Mouse (Mus musculus) MEL (cell line): Measurements from ENCODE around the gene Padi4. TPM values are rescaled to one million over a fixed set of nuclear protein-coding genes. Genes with fewer than 3 reads are reported as not detected.
A peak's percentile ranks its signal among the peaks of the same experiment; 100 is the strongest.

Source experiments
- DNase-seq: peaks from one replicate; pipeline ENCODE4 v3.0.0; 2011; ENCODE audit warnings: low read depth, low spot score
- H3K27ac ChIP-seq: 2 replicates; pipeline ENCODE4 v1.5.1; 2012; ENCODE audit warnings: low read depth, mild to moderate bottlenecking, control low read depth, low read length, moderate library complexity; ENCODE audit not compliant: control insufficient read depth
- H3K27me3 ChIP-seq, 2 experiments: fragments of 150-350 bp in 1 of 2; sonication (generic) in 1 of 2; 2 replicates each; pipeline ENCODE4 v1.6.1; 2012; ENCODE audit warnings: low read length in 2 of 2, mild to moderate bottlenecking in 2 of 2, improper control_type of control experiment in 1 of 2, moderate library complexity in 1 of 2; ENCODE audit not compliant: insufficient read depth in 2 of 2, control insufficient read depth in 1 of 2
- H3K36me3 ChIP-seq, 2 experiments: 2 replicates each; pipeline ENCODE4 v1.6.1; 2012 to 2014; ENCODE audit warnings: low read length in 2 of 2, improper control_type of control experiment in 1 of 2, inconsistent platforms in 1 of 2, mild to moderate bottlenecking in 1 of 2; ENCODE audit not compliant: insufficient read depth in 2 of 2, control insufficient read depth in 1 of 2
- H3K4me1 ChIP-seq, 2 experiments: fragments of 150-350 bp in 1 of 2; sonication (generic) in 1 of 2; 2 replicates each; pipeline ENCODE4 v1.6.1; 2012; ENCODE audit warnings: low read length in 2 of 2, improper control_type of control experiment in 1 of 2, mild to moderate bottlenecking in 1 of 2; ENCODE audit not compliant: insufficient read depth in 2 of 2, control insufficient read depth in 1 of 2
- H3K4me3 ChIP-seq, 2 experiments: fragments of 150-350 bp in 1 of 2; sonication (generic) in 1 of 2; 2 replicates each; pipeline ENCODE4 v1.5.1; 2012; ENCODE audit warnings: low read depth in 2 of 2, low read length in 2 of 2, mild to moderate bottlenecking in 2 of 2, moderate library complexity in 2 of 2, control low read depth in 1 of 2, improper control_type of control experiment in 1 of 2; ENCODE audit not compliant: control insufficient read depth in 1 of 2, insufficient read depth in 1 of 2
- H3K79me2 ChIP-seq: 2 replicates; pipeline ENCODE4 v1.6.1; 2012; ENCODE audit warnings: mild to moderate bottlenecking, low read length, moderate library complexity; ENCODE audit not compliant: control insufficient read depth, poor library complexity, insufficient read depth
- H3K9ac ChIP-seq: 2 replicates; pipeline ENCODE4 v1.6.1; 2012; ENCODE audit warnings: low read depth, mild to moderate bottlenecking, control low read depth, low read length, moderate library complexity; ENCODE audit not compliant: control insufficient read depth, poor library complexity, severe bottlenecking
- H3K9me3 ChIP-seq: fragments of 150-350 bp; sonication (generic); replicated peaks from 2 replicates; pipeline ENCODE4 v1.6.1; 2012; ENCODE audit warnings: mild to moderate bottlenecking, low read length, improper control_type of control experiment, moderate library complexity; ENCODE audit not compliant: insufficient read depth
- BHLHE40 ChIP-seq: IDR thresholded peaks from 2 replicates; pipeline ENCODE4 v1.6.1; 2012; ENCODE audit warnings: low read depth, mild to moderate bottlenecking, inconsistent platforms, low read length, improper control_type of control experiment, borderline replicate concordance
- CHD1 ChIP-seq: IDR thresholded peaks from 2 replicates; pipeline ENCODE4 v1.6.1; 2012; ENCODE audit warnings: low read depth, mild to moderate bottlenecking, inconsistent platforms, low read length, improper control_type of control experiment
- CTCF ChIP-seq, 3 experiments: IDR thresholded peaks in 2 of 3; conservative IDR thresholded peaks in 1 of 3; 2 replicates each; pipeline ENCODE4 v1.5.1; 2011 to 2012; ENCODE audit warnings: low read length in 3 of 3, low read depth in 2 of 3, mild to moderate bottlenecking in 2 of 3, improper control_type of control experiment in 1 of 3, inconsistent platforms in 1 of 3, mixed read lengths in 1 of 3, moderate library complexity in 1 of 3; ENCODE audit not compliant: control insufficient read depth in 1 of 3, insufficient read depth in 1 of 3, poor library complexity in 1 of 3, severe bottlenecking in 1 of 3
- ELF1 ChIP-seq: IDR thresholded peaks from 2 replicates; pipeline ENCODE4 v1.6.1; 2014; ENCODE audit warnings: low read depth, mild to moderate bottlenecking, inconsistent platforms, low read length, improper control_type of control experiment, moderate library complexity
- EP300 ChIP-seq, 2 experiments: IDR thresholded peaks; 2 replicates each; pipeline ENCODE4 v1.6.1; 2011; ENCODE audit warnings: improper control_type of control experiment in 2 of 2, low read length in 2 of 2, low read depth in 1 of 2, mild to moderate bottlenecking in 1 of 2
- ETS1 ChIP-seq: IDR thresholded peaks from 2 replicates; pipeline ENCODE4 v1.6.1; 2012; ENCODE audit warnings: low read depth, mild to moderate bottlenecking, inconsistent platforms, low read length, improper control_type of control experiment, moderate library complexity
- GABPA ChIP-seq: IDR thresholded peaks from 2 replicates; pipeline ENCODE4 v1.6.1; 2012; ENCODE audit warnings: low read depth, mild to moderate bottlenecking, inconsistent platforms, low read length, improper control_type of control experiment, moderate library complexity
- GATA1 ChIP-seq: IDR thresholded peaks from 2 replicates; pipeline ENCODE4 v1.6.1; 2011; ENCODE audit warnings: low read depth, low read length, improper control_type of control experiment
- HCFC1 ChIP-seq: IDR thresholded peaks from 2 replicates; pipeline ENCODE4 v1.6.1; 2012; ENCODE audit warnings: low read depth, mild to moderate bottlenecking, inconsistent platforms, low read length, improper control_type of control experiment, moderate library complexity
- JUND ChIP-seq: IDR thresholded peaks from 2 replicates; pipeline ENCODE4 v1.6.1; 2011; ENCODE audit warnings: low read depth, mild to moderate bottlenecking, improper control_type of control experiment, low read length
- KAT2A ChIP-seq: conservative IDR thresholded peaks from 2 replicates; pipeline ENCODE4 v1.6.1; 2012; ENCODE audit warnings: low read depth, low read length, improper control_type of control experiment, inconsistent platforms
- MAFK ChIP-seq: IDR thresholded peaks from 2 replicates; pipeline ENCODE4 v1.6.1; 2011; ENCODE audit warnings: low read depth, mild to moderate bottlenecking, low read length, improper control_type of control experiment, borderline replicate concordance
- MAX ChIP-seq: IDR thresholded peaks from 2 replicates; pipeline ENCODE4 v1.6.1; 2011; ENCODE audit warnings: low read length, improper control_type of control experiment
- MAZ ChIP-seq: IDR thresholded peaks from 2 replicates; pipeline ENCODE4 v1.6.1; 2012; ENCODE audit warnings: low read depth, mild to moderate bottlenecking, inconsistent platforms, low read length, improper control_type of control experiment
- MEF2A ChIP-seq: IDR thresholded peaks from 2 replicates; pipeline ENCODE4 v1.6.1; 2014; ENCODE audit warnings: low read depth, mild to moderate bottlenecking, inconsistent platforms, low read length, improper control_type of control experiment; ENCODE audit not compliant: poor library complexity, insufficient replicate concordance, severe bottlenecking; ENCODE audit errors: extremely low read depth
- MXI1 ChIP-seq: IDR thresholded peaks from 2 replicates; pipeline ENCODE4 v1.6.1; 2011; ENCODE audit warnings: mild to moderate bottlenecking, low read depth, low read length, improper control_type of control experiment
- MYB ChIP-seq: IDR thresholded peaks from 2 replicates; pipeline ENCODE4 v1.6.1; 2011; ENCODE audit warnings: mild to moderate bottlenecking, low read depth, low read length, improper control_type of control experiment
- MYC ChIP-seq: IDR thresholded peaks from 2 replicates; pipeline ENCODE4 v1.6.1; 2011; ENCODE audit warnings: low read depth, mild to moderate bottlenecking, low read length, improper control_type of control experiment, moderate library complexity
- POLR2A ChIP-seq, 2 experiments: IDR thresholded peaks; 2 replicates each; pipeline ENCODE4 v1.6.1; 2011 to 2012; ENCODE audit warnings: low read length in 2 of 2, mild to moderate bottlenecking in 2 of 2, control low read depth in 1 of 2, improper control_type of control experiment in 1 of 2, low read depth in 1 of 2, moderate library complexity in 1 of 2; ENCODE audit not compliant: control insufficient read depth in 1 of 2, insufficient read depth in 1 of 2, poor library complexity in 1 of 2
- POLR2AphosphoS2 ChIP-seq: IDR thresholded peaks from 2 replicates; pipeline ENCODE4 v1.6.1; 2011; ENCODE audit warnings: low read length, improper control_type of control experiment
- POLR2AphosphoS5 ChIP-seq: IDR thresholded peaks from 2 replicates; pipeline ENCODE4 v1.6.1; 2012; ENCODE audit warnings: low read depth, borderline replicate concordance, mild to moderate bottlenecking, inconsistent platforms, low read length, moderate library complexity, mixed read lengths
- RAD21 ChIP-seq: IDR thresholded peaks from 2 replicates; pipeline ENCODE4 v1.6.1; 2011; ENCODE audit warnings: mild to moderate bottlenecking, low read depth, low read length, improper control_type of control experiment
- SIN3A ChIP-seq: IDR thresholded peaks from 2 replicates; pipeline ENCODE4 v1.6.1; 2012; ENCODE audit warnings: low read length, improper control_type of control experiment, inconsistent platforms
- SMC3 ChIP-seq: IDR thresholded peaks from 2 replicates; pipeline ENCODE4 v1.6.1; 2011; ENCODE audit warnings: low read depth, low read length, improper control_type of control experiment
- TAL1 ChIP-seq: IDR thresholded peaks from 2 replicates; pipeline ENCODE4 v1.6.1; 2012; ENCODE audit warnings: mild to moderate bottlenecking, inconsistent platforms, low read length, moderate library complexity, mixed read lengths
- TBP ChIP-seq: IDR thresholded peaks from 2 replicates; pipeline ENCODE4 v1.8.0; 2011; ENCODE audit warnings: low read depth, low read length, improper control_type of control experiment
- TCF12 ChIP-seq: IDR thresholded peaks from 2 replicates; pipeline ENCODE4 v1.6.1; 2014; ENCODE audit warnings: low read depth, mild to moderate bottlenecking, inconsistent platforms, low read length, improper control_type of control experiment, moderate library complexity
- USF1 ChIP-seq: IDR thresholded peaks from 2 replicates; pipeline ENCODE4 v1.6.1; 2014; ENCODE audit warnings: low read depth, mild to moderate bottlenecking, inconsistent platforms, low read length, improper control_type of control experiment, moderate library complexity
- ZC3H11A ChIP-seq: IDR thresholded peaks from 2 replicates; pipeline ENCODE4 v1.6.1; 2012; ENCODE audit warnings: low read depth, mild to moderate bottlenecking, inconsistent platforms, low read length, improper control_type of control experiment
- ZKSCAN1 ChIP-seq: IDR thresholded peaks from 2 replicates; pipeline ENCODE4 v1.6.1; 2012; ENCODE audit warnings: low read depth, mild to moderate bottlenecking, inconsistent platforms, low read length, improper control_type of control experiment, moderate library complexity
- ZMIZ1 ChIP-seq: IDR thresholded peaks from 2 replicates; pipeline ENCODE4 v1.6.1; 2012; ENCODE audit warnings: low read depth, mild to moderate bottlenecking, inconsistent platforms, low read length, improper control_type of control experiment, moderate library complexity
- ZNF384 ChIP-seq: IDR thresholded peaks from 2 replicates; pipeline ENCODE4 v1.6.1; 2012; ENCODE audit warnings: low read depth, mild to moderate bottlenecking, inconsistent platforms, low read length, improper control_type of control experiment
- polyA plus RNA-seq, 2 experiments: library from polyadenylated mRNA; stranded (reverse) in 1 of 2; unstranded in 1 of 2; fragments of >175 nt in 1 of 2; fragments of >200 nt in 1 of 2; gene quantifications; 2 replicates each; pipeline versions ENCODE4 v1.2.1 to v1.2.4; 2012; ENCODE audit warnings: low replicate concordance in 2 of 2, low read depth in 1 of 2; ENCODE audit not compliant: insufficient read length in 2 of 2, insufficient read depth in 1 of 2, missing spikeins in 1 of 2
- total RNA-seq: library from RNA; depleted of rRNA; stranded (reverse); fragments of 300-350 nt; gene quantifications from 2 replicates; pipeline ENCODE4 v1.2.3, GENCODE M21; 2012

The Padi4 gene
- total and polyA plus RNA-seq, 3 experiments = not detected

DNA sequence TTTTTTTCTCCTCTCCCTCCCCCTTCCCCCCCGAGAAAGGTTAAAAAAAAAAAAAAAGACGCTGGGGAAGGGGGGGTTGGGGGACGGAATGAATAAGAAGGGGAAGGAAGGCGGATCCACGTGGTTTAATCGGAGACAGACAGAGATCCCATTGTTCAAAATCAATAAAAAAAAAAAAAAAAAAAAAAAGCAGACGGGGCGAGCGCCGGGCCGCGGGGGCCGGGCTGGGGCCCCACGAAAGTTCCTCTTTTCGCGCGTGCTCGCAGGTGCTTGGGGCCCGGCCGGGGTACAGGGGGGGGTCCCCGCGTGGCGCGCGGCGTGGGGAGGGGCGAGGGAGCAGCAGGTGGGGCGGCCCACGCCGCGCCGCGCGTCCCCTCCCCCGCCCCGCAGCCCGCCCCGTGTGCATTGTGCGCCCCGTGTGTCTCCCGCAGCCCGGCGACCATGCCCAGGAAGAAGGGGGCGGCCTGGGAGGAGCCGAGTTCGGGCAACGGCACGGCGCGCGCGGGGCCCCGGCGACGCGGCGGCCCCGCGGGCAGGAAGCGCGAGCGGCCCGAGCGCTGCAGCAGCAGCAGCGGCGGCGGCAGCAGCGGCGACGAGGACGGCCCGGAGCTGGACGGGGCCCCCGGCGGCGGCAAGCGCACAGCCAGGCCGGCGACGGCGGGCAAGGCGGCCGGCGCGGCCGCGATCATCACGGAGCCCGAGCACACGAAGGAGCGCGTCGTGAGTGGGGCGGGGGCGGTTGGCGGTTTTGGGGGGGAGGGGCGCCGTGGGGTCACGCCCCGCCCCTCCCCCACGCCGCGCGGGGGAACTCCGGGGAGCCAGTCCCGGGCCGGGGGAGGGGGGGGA lies 72.1 kb downstream of the Padi4 start (continued):
- TF ChIP-seq GATA1 (no peak), MYB (0 out of 2 replicates have a peak, but pooled peaks have one; percentile 8), MAZ (peak; percentile 51; the same call in 1 of the 2 replicates), ZKSCAN1 (no peak), ZC3H11A (no peak)

DNA sequence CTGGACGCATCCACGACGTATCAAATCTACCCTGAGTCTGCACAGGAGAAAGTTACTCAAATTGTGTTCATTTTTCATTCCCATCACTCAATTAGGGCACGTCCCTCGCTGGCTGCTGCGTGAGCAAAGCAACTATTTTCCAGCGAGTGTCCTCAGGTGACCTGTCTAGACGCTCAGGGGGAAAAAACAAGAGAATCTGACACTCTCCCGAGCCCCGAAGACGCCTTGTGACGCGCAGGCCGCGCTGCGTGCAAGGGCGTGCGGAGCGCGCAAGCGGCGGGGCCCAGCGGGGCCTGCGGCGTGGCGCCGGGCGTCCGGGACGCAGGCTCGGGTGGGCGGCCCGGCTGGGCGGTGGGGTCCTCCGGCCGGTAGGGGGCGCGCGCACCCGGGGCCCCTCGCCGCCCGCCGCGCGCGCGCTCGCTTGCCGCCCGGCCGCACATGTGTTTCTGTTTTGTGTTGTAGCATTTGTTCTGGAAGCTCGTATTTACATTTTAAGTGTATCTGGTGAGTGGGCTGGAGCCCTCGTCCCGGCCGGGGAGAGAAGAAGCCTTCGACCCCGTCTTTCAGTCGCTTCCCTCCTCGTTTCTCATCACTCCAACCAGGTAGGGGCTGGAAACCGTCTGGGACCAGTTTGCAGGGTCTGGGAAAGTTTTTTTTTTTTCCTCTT lies 72.9 kb downstream of the Padi4 start:
- peak overlapping the region; percentile 99 for H3K27ac ChIP-seq
- H3K36me3 ChIP-seq = peaks cover 8 to 28% of the 10 kb centered on the region in 2 experiments
- H3K9ac ChIP-seq = peak overlapping the region; percentile 91
- H3K9me3 ChIP-seq = no peaks in the 10 kb centered on the region
- peak overlapping the region; percentile 70 to 91 for H3K4me3 ChIP-seq
- peaks cover 2 to 23% of the 10 kb centered on the region in 2 experiments; a peak in 3 of 4 replicates for H3K4me1 ChIP-seq
- peak; percentile 83 for DNase-seq
- H3K79me2 ChIP-seq = peaks cover 59% of the 10 kb centered on the region
- no peaks in the 10 kb centered on the region for H3K27me3 ChIP-seq
- TF ChIP-seq TCF12 (no peak; the same call in 1 of the 2 replicates), HCFC1 (no peak; the same call in 1 of the 2 replicates), ZMIZ1 (peak; percentile 22; the same call in 1 of the 2 replicates), KAT2A (no peak), SMC3 (no peak), ZNF384 (no peak), EP300 (IDR thresholded peaks at IDR 0.05; ENCODE audit: low read depth in 1 of 2, low read length in 2 of 2) (no peak), POLR2A (IDR thresholded peaks at IDR 0.05; ENCODE audit: control insufficient read depth in 1 of 2, insufficient read depth in 1 of 2, low read depth in 1 of 2, low read length in 2 of 2, poor library complexity in 1 of 2) (peak; percentile 44 to 74), MAZ (no peak), ZC3H11A (no peak), CTCF (IDR thresholded peaks at IDR 0.05 in 2 of 3, conservative IDR thresholded peaks at IDR 0.05 in 1 of 3; ENCODE audit: control insufficient read depth in 1 of 3, insufficient read depth in 1 of 3, low read depth in 2 of 3, low read length in 3 of 3, poor library complexity in 1 of 3, severe bottlenecking in 1 of 3) (peak in 2 of 3 experiments; percentile 50 to 83; a peak in 5 of 6 replicates), MAX (peak; percentile 66), GATA1 (no peak), SIN3A (peak; percentile 88), TAL1 (no peak), TBP (0 out of 2 replicates have a peak, but pooled peaks have one; percentile 22), BHLHE40 (no peak), USF1 (no peak), CHD1 (no peak), JUND (no peak), MXI1 (peak; percentile 91), GABPA (no peak), MEF2A (no peak), POLR2AphosphoS2 (0 out of 2 replicates have a peak, but pooled peaks have one; percentile 42), ETS1 (no peak), MYC (peak; percentile 69; the same call in 1 of the 2 replicates), RAD21 (no peak), MAFK (no peak), ELF1 (no peak), POLR2AphosphoS5 (peak; percentile 81; the same call in 1 of the 2 replicates)
